Mouse (Mus musculus): ENCODE results near the gene Selenow.

Gene Selenow

DNA sequence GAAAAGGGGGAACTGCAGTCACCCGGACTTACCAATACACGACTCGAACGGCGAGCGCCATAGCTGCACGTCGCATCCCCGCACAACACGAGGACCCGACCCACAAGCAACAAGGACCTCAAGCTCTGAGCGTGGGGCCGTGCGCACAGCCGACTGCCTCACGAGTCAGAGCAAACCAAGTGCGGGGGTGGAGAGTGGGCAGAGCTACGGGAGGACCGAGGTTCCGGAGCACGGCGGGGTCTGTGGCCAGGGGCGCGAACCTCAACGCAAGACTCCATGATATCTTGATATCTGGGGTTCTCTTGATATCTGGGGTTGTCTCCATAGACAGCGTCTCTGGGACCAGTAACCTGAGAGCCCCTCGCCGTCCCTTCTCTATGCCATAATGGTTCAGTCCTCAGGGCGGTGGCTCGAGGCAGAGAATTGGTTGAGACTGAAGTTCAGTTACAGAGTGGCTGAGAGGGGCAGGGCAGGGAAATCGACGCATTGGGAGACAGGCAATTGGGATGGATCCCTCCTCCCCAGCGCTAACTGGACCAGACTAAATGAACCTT lies at the start of gene Selenow:
Gene Selenow, minus strand, starts transcription at position 183 of the 554 bp plus-strand sequence.
- DNase-seq = peak; percentile 93

DNA sequence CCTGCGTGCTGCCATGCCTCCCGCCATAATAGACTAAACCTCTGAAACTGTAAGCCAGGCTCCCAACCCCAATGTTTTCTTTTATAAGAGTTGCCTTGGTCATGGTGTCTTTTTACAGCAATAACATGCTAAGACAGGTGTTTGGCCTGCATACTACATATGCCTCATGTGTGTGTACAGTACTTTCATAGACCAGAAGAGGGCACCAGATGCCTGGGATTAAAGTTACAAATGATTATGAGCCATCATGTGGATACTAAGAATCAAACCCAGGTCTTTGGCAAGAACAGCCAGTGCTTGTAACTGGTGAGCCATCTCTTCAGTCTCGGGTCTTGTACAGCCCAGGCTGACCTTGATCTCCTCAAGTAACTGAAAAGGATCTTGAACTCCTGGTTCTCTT lies 47.5 kb upstream of the Selenow start:
- DNase-seq = no peak

DNA sequence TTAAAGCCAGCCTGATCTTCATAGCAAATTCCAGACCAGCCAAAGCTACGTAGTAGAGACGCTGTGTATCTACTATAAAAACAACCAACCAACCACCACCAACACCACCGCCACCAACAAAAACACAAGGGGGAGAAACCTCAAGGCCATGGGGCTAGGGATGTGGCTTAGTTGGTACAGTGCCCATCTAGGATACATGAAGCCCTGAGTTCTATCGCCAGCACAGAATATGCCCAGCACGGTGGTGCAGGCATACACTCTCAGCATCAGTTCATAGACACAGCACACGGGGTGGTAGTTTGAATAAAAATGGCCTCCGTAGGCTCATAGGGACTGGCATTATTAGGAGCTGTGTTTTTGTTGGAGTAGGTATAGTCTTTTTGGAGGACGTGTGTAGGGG lies 46.1 kb upstream of the Selenow start:
- peak; percentile 14 for DNase-seq

DNA sequence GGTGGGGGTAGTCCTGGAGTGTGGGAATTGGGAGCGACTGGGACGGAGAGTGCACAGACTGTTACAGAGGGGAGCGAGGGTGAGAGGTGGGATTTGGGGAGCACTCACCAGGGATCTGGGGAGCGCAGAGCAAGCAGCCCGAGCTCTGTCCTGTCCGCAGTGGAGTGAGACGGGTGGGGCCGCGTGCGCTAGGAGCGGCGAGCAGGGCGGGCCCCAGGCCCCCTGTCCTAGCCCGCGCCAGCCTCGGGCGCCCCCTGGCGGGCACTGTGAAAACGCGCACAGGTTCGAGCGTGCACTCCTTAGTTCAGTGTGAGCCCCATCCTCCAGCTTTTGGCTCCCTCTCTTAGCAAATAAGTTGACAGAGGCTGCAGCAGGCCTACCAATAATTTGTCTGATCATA lies 45.1 kb upstream of the Selenow start, which contains the start of gene Ehd2:
Gene Ehd2, minus strand, starts transcription at position 256 of the 400 bp plus-strand sequence.
- DNase-seq = peak; percentile 75

DNA sequence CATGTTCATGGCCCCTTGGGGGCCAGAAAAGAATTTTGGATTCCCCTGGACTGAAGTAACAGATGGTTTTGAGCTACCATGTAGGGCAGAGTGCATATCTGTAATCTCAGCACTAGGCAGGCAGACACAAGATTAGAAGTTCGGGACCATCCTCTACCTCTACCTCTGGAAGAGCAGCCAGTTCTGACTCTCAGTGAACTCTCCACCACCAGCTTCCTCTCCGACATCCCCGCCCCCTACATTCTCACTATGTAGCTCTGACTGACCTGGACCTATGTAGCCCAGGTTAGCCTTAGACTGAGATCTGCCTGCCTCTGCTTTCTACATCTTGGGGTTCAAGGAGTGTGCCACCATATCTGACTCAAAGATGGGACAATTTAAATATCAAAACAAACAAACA lies 44.3 kb upstream of the Selenow start:
- DNase-seq = peak; percentile 14

DNA sequence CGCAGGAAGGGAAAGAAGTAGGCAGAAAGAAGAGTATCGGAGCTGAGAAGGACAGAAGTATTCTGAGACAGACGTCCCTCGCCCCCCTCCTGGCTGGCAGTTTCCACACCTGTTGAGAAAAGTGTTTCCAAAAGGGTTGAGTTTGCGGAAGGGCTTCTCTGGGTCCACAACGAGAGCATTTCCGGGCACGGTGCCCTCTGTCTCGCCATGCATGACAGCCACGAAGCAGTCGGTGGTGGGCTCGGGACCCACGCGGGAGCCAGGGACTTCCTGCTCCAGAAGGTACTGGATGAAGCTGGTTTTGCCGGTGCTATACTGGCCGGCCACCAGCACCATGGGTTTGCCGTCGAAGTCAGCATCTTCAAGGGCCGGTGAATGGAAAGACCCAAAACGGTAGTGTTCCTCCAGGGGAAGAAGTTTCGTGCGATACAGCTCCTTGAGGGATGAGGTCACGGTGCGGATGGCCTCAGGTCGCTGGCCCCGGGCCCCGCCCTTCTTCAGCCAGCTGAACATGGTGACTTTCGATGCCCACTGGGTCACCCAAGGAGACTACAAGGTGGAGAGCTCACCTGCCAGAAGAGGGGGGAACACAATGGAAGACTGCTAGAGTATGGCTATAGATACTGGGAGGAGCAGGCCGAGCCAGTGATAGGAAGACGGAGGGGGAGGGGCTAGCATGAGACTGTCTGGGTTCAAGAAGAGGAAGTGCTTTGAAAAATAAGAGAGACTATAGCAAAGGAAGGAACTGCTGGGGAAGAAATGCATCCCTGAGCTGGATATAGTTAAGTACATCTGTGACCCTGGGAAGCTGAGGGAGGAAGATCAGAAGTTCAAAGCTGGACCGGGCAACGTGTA lies 41.8 kb upstream of the Selenow start:
- DNase-seq = no peak

DNA sequence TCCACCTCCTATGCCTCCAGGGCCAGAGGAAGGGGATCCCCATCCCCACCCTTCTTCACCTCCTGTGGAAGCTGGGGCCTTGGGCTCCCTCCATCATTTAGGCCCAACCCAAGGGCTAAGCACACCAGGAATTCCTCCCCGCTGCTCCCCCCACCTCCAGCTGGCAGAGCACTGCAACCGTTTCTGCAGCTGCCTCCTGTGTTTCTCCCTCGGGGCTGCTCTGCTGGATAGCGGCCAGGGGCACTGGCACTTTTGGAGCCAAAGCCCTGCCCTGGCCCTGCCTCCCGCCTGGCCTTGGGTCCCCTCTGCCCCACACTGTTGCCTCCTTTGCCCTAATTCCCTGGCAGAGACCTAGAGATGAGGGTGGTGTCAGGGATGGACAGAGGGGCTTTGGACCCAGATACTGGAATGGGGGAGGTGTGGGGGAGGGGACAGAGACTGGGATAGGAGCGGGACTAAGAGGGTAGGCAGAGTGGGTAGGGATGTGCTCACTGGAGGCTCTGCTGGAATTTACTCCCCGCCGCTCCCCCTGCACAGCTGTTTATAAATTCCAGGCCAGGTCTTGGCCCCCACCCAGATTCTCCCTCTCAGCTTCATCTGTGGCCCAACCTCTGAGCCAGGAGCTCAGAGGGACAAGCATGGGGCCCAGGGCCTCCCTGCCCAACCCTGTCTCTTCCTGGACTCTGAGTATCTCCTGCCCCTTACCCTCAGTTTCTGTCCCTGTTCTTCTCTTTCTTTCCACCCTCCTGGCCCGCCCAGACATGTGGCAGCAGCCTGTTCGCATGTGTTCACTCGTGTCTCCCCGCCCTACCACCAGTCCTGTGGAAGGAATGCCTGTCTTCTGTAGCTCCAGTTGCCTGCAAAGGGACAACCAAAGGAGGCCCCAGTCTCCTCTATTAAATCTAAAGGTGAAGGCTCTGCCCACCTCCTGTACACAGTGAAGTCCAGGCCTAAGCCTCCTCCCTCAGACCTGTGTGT lies 40.4 kb upstream of the Selenow start:
- DNase-seq = no peak

DNA sequence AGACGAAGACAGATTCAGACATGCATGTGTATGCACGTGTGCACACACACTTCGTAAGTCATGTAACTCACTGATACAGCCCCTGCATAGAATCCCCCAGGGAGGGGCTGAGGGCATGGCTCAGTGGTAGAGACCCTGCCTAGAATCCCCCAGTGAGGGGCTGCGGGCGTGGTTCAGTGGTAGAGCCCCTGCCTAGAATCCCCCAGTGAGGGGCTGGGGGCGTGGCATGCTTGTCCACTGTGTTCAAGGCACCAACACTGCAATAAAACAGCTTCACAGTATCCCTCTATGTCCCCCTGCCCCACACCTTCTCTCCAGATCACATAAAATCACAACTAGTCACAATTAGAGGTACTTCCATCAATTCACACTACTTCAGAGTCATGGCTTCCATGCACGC lies 39.6 kb upstream of the Selenow start:
- no peak for DNase-seq

DNA sequence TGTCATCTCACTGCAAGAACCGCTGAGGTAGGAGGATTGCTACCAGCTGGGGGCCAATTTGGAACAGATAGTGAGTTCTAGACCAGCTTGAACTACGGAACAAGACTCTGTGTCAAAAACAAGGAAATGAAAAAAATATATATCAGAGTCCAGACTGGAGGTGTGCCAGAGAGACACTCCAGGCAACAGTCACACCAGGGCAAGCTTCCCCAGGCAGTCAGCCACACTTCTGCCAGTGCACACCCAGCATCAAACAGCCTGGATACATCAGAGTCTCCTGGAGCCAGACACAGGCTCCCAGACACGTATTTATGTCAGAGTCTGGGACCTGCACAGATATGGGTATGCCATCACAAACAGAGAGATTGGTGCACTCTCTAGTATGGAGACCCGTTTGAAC lies 39.0 kb upstream of the Selenow start:
- no peak for DNase-seq

DNA sequence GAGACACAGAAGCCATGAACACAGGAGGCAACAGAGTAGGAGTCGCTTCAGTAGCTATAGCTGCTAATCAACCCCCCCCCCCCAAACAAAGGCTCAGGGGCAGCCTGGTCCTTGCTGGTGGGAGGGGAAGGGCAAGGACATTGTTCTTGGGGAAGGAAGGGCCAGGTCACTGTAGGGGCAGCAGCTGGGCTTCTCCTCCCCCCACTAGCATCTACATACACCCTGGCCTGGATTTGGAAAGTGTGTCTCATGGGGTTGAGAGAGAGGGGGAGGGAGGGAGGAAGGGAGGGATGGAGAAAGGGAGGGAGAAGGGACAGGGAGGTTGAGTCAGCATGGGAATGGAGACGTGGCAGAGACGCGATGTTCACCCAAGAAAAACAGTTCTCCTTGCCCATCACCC lies 38.5 kb upstream of the Selenow start:
- DNase-seq = no peak

DNA sequence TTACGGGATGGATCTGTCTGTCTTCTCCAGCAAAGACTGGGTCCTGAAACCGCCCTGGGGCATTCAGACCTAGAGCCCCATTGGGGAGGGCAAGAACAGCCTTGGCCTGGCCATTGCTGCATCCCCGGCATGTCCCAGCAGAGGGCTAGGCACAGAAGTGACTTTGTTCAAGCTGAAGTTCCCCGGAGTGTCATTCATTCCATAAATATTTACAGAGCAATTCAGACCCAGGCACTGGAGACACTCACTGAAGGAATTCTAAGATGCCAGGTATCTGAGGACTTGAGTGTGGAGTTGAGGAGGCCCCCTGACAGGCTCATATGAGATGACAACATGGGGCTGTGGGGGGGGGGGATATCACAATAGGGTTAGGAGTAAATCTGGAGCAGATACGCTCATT lies 33.9 kb upstream of the Selenow start:
- DNase-seq = no peak

DNA sequence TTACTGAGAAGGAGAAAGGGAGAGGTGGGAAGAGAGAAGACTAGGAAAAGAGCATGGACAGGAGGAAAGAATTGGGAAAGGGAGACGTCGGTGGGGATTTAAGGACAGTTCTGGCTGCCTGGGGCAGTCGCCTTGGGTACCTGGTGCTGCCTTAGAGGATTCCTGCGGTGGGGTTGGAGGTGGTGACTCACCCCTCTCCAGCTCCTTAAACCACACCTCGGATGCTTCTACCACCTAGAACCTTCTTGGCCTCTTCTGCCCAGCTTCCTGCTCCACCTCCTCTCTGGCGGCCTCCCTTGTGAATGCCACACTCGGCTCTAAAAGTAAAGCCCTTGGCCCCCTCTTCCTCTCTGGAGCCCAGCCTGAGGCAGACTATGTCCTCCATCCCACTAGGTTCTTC lies 33.3 kb upstream of the Selenow start:
- no peak for DNase-seq

DNA sequence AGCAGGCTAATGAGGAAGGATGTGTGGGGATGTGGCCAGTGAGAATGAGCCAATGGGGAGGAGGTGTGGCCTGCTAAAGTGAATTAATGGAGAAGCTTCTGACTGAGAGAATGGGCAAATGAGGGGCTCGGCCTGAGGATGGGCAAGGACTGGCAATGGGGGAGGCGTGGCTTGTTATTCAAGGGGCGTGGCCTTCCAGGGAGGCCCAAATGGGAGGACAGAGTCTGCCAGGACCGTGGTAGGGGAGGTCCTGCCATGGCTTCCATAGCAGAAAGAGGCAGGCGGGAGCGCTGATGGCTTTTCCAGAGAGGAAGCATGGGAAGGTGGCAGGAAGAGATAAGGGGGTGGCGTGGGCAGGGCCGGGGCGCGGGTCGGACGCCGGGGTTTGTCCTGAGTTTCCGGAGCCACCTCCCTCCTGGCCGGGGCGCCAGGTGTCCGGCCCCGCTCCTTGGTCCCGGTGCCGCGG lies 32.8 kb upstream of the Selenow start:
- DNase-seq = no peak

DNA sequence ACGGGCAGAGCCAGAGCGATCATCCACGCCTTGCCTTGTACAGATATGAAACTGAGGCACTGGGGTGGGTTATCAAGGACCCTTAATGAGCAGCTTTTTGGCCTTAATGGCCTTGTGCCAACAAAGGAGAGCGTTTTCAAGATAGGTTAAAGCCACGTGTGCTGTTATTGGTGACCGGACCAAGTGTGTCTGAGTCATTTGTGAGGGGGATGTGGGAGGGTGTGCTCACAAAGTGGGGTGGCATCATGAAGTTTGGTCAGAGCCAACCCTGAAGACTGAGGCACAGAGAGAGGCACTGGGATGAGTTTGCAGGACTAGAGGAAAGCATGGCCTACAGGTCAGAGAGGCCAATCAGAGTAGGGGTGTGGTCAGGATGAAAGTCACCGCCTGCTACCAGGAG lies 32.2 kb upstream of the Selenow start:
- no peak for DNase-seq

DNA sequence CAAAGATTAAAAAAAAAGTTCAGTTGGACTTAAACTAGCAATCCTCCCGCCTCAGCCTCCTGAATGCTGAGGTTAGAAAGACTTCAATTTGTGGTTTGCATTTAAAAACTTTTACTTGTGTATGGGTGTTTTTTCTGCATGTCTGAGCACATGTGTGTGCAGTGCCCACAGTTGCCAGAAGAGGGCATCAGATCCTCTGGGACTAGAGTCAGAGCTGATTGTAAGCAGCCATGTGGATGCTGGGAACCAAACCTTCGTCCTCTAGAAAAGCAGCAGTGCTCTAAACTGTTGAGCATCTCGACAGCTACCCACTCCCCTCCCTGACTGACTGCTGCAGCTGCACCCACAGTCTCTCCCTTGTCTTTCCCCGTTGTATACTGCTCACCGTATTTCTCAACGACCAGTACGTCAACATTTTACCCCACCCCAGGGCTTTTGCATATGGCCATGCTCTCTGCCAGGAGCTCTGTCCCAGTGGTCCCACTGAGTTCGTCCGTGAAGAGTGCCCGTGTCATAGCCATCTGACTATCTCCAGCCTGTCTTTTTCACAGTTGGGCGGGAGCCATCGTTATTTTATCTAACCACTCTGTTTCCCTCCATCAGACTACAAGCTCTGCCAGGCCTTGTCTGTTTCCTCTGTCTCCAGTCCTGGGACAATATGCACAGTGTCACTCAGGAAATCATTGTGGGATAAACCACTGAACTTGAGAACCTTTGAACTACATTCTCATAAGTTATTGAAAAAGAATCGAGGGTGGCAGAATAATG lies 31.3 kb upstream of the Selenow start:
- DNase-seq = no peak

DNA sequence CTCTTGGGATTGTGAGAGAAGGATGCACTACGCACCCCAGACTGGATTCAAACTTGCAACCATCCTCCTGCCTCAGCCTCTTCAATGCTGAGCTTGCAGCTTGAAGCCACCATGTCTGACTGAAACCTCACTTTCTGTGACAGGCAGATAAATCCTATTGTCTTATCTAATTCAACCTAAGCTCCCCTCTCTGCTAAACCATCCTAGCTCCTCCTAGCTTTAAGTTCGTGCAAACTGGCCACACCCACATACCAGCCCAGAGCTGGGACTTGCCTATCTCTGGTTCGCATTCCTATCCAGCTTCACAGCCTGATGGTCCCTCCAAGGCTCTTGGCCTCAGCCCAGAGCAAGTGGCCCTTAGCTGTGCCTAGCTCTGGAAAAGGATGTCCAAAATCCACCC lies 30.2 kb upstream of the Selenow start:
- DNase-seq = no peak

DNA sequence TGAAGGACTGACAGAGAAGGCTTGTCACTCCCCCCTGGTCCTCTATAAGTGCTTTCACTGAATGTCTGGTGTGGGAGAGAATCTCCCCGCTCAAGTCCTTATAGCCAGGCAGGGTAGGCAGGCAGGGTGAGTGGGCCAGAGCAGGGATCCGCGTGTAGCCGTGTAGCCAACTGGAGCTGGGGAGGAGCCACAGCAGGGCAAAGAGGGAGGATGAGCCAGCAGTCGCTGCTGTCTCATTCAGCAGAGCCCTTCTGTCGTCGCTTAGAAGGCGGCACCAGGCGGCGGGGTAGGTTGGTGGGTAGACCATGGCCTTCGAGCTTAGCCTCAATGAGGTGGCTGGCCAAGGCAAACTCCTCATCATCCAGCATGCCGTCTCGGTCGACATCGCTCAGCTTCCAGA lies 27.8 kb upstream of the Selenow start:
- no peak for DNase-seq

DNA sequence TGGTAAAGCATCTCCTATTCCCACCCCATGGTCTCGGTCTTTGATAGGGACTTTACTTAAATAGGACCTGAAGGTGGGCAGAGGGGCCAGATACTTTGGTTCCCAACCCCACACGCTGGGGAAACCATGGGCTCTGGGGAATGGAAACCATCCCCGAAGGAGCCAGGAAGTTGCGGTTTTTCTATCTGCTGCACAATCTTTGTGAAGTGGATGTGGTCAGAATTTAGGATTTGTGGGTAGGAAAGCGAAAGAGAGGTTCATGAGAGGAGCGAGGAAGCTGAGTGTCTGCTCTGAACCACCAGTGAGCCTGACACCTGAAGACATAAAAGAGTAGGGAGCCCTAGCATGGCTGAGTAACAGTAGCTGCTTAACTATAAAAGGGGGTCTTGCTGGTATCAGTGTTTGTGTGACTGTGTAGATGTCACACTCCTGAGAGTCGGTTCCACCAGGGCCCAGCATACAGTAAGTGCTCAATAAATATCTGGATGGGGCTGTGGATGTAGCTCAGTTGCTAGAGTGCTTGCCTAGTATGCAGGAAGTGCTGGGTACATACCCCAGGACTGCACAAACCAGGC lies 27.1 kb upstream of the Selenow start:
- DNase-seq = no peak

DNA sequence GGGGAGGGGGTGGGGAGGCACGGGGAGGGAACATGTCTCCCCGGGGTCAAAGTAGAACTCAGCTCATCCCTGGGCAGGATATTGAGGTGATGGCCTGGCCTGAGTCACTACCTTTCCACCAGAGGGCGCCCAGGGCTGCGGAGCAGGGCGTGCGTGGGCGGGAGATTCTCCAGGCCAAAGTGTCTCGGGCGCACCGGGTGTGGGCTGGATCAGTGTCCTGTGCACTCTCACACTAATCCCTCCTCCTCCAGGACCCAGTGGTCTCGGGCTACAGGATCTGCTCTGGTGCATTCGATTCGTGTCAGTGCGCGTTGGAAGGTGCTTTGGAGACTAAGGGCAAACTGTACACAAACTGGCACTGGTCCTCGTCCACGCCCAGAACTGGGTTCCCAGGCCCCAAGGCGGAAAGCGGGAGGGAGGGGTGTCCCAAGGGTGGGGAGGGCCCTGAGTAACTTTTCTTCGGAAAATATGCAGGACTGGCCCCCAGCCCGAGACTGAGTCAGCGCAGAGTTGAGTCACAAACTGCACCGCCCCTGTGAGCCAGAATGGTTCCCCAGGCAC lies 26.3 kb upstream of the Selenow start:
- DNase-seq = peak; percentile 85

DNA sequence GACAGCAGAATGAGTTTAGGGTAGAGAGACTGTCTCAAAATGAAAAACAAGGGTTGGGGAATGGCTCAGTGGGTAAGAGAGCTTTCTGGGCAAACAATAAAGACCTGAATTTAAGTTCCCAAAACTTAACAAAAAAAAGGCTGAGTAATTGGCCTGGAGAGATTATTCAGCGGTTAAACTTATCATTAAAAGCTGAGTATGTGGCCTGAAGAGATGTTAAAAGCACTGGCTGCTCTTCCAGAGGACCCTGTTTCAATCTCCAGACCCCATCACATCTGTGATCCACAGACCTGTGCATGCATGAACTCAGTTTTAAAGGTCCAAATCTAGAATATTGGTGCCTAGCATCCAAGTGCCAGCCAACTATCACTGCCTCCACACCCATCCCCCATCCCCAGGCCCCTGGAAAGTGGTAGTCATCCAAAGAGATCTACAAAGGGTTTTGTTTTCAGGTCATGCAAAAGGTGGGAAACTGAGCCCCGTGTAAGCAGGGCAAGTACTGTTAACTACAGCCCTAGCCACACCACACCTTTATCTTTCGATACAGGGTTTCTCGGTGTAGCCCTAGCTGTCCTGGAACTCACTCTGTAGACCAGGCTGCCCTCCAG lies 25.6 kb upstream of the Selenow start:
- no peak for DNase-seq
